Comparison of ENCODE assay signal across 17 mouse cellular contexts in genomic region chr17:27230455-27231145, GRCm38 (mm10).
"Had no signal": no experiment of that assay in that cellular context is flagged by ENCODE, and none has a peak within 500 bp of the region (broad histone marks: within the 10 kb centered on the region; RNA-seq: fewer than 3 reads in every experiment).

No protein-coding gene starts in this region.

- H3K27ac ChIP-seq: limb, embryonic 10.5 days; limb, embryonic 13.5 days; liver, embryonic 12.5 days; liver, embryonic 15.5 days; lung, embryonic 15.5 days; midbrain, embryonic 10.5 days; midbrain, embryonic 13.5 days; stomach, postnatal 0 days had no signal

- H3K4me1 ChIP-seq: limb, embryonic 13.5 days; liver, embryonic 12.5 days; liver, embryonic 15.5 days; lung, embryonic 15.5 days had no signal

- H3K4me3 ChIP-seq: limb, embryonic 10.5 days; limb, embryonic 13.5 days; liver, embryonic 12.5 days; liver, embryonic 15.5 days; lung, embryonic 15.5 days; megakaryocyte, embryonic 14.5 days; midbrain, embryonic 10.5 days; midbrain, embryonic 13.5 days had no signal

- H3K27me3 ChIP-seq: liver, embryonic 15.5 days; lung, embryonic 15.5 days had no signal

- DNase-seq: kidney, adult 9 months; kidney, postnatal 14 days; kidney, postnatal 4 days; liver; lung, adult 18-20 months; lung, postnatal 10 days; lung, postnatal 36 days; thymus, postnatal 25 days had no signal

- H3K9ac ChIP-seq: limb, embryonic 13.5 days; liver, embryonic 12.5 days; liver, embryonic 15.5 days; lung, embryonic 15.5 days; midbrain, embryonic 13.5 days had no signal

- H3K9me3 ChIP-seq: limb, embryonic 10.5 days; limb, embryonic 13.5 days; liver, embryonic 12.5 days; liver, embryonic 15.5 days; lung, embryonic 15.5 days; midbrain, embryonic 10.5 days; midbrain, embryonic 13.5 days had no signal

- H3K36me3 ChIP-seq: limb, embryonic 10.5 days; limb, embryonic 13.5 days; liver, embryonic 12.5 days; liver, embryonic 15.5 days; lung, embryonic 15.5 days; midbrain, embryonic 10.5 days; midbrain, embryonic 13.5 days had no signal
